Mouse (Mus musculus): Measurements from ENCODE around the gene Yars. TPM values are rescaled to one million over a fixed set of nuclear protein-coding genes. Genes with fewer than 3 reads are reported as not detected.

Gene Yars
- polyA plus RNA-seq, 1 experiment from 2014 or later: 92.2 TPM

- DNase-seq: no peak
- H3K4me1 ChIP-seq (ENCODE audit: insufficient read depth): peaks cover 24% of the 10 kb centered on the region
- TF ChIP-seq CTCF (IDR thresholded peaks at IDR 0.05; ENCODE audit: low read depth): no peak
- no peak overlapping the region for H3K27ac ChIP-seq (ENCODE audit: low read depth)
- ATAC-seq (ENCODE audit: insufficient read depth): no peak
- peak overlapping the region; percentile 11 for H3K4me3 ChIP-seq (ENCODE audit: low read depth, low read length)
- no peaks in the 10 kb centered on the region for H3K9me3 ChIP-seq (ENCODE audit: low read depth, low read length)
- peak overlapping the region; percentile 34 for H3K9ac ChIP-seq
- H3K4me2 ChIP-seq: peak overlapping the region; percentile 51
- 15% methylated on average over 22 of the region's 22 CpGs for WGBS
- H3K27me3 ChIP-seq (ENCODE audit: insufficient read depth, low read length): peaks cover 14% of the 10 kb centered on the region
- peaks cover 12% of the 10 kb centered on the region; the same call in 1 of the 2 replicates for H3K36me3 ChIP-seq (ENCODE audit: insufficient read depth)
Measured at GRCm38 (mm10) chr4:129227170-129227984, 37.8 kb downstream of the Yars start.

- peaks cover 27% of the 10 kb centered on the region for H3K4me1 ChIP-seq (ENCODE audit: insufficient read depth)
Measured at GRCm38 (mm10) chr4:129227985-129228381, 38.4 kb downstream of the Yars start.

DNA sequence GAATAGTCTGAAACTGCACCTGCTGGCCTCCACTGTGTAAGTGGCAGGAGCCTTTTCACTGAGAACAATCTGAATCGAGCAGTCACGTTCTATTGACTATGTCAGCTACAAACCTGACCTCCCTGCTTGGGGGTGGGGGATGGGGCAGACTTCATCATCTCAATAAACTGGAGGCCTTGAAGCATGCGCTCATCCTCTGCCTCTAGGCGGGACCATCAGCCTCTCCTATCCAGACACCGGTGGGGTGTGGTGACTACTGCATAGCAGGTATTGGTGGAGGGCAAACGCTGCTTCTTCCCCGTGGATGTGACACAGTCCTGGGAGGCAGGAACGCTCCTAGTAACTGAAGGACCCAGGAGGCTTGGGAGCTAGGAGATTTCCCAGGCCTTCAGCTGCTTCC lies 41.4 kb downstream of the Yars start:
- Histone ChIP-seq H3K27me3 (ENCODE audit: insufficient read depth, low read length) (peaks cover 10% of the 10 kb centered on the region), H3K9me3 (ENCODE audit: low read depth, low read length) (no peaks in the 10 kb centered on the region), H3K4me2 (no peak overlapping the region), H3K9ac (no peak overlapping the region), H3K36me3 (ENCODE audit: insufficient read depth) (no peaks in the 10 kb centered on the region), H3K4me1 (ENCODE audit: insufficient read depth) (peaks cover 35% of the 10 kb centered on the region), H3K4me3 (ENCODE audit: low read depth, low read length) (no peak overlapping the region), H3K27ac (ENCODE audit: low read depth) (no peak overlapping the region)
- DNase-seq (no peak), ATAC-seq (ENCODE audit: insufficient read depth) (no peak)
- 62% methylated on average over 8 of the region's 8 CpGs for WGBS
- TF ChIP-seq CTCF (IDR thresholded peaks at IDR 0.05; ENCODE audit: low read depth): no peak

More at GRCm38 (mm10) chr4:129227985-129228381, 38.4 kb downstream of the Yars start:
- TF ChIP-seq CTCF (IDR thresholded peaks at IDR 0.05; ENCODE audit: low read depth): no peak
- ATAC-seq (ENCODE audit: insufficient read depth): no peak
- 0 out of 2 replicates have a peak, but pooled peaks cover 6% of the 10 kb centered on the region for H3K36me3 ChIP-seq (ENCODE audit: insufficient read depth)
- WGBS: 27% methylated on average over 8 of the region's 8 CpGs
- 0 out of 2 replicates have a peak overlapping the region, but pooled peaks have one; percentile 11 for H3K4me3 ChIP-seq (ENCODE audit: low read depth, low read length)
- peak overlapping the region; percentile 51 for H3K4me2 ChIP-seq
- no peaks in the 10 kb centered on the region for H3K9me3 ChIP-seq (ENCODE audit: low read depth, low read length)
- no peak for DNase-seq
- no peak overlapping the region for H3K27ac ChIP-seq (ENCODE audit: low read depth)
- peak overlapping the region; percentile 34; the same call in 1 of the 2 replicates for H3K9ac ChIP-seq
- peaks cover 10% of the 10 kb centered on the region for H3K27me3 ChIP-seq (ENCODE audit: insufficient read depth, low read length)

DNA sequence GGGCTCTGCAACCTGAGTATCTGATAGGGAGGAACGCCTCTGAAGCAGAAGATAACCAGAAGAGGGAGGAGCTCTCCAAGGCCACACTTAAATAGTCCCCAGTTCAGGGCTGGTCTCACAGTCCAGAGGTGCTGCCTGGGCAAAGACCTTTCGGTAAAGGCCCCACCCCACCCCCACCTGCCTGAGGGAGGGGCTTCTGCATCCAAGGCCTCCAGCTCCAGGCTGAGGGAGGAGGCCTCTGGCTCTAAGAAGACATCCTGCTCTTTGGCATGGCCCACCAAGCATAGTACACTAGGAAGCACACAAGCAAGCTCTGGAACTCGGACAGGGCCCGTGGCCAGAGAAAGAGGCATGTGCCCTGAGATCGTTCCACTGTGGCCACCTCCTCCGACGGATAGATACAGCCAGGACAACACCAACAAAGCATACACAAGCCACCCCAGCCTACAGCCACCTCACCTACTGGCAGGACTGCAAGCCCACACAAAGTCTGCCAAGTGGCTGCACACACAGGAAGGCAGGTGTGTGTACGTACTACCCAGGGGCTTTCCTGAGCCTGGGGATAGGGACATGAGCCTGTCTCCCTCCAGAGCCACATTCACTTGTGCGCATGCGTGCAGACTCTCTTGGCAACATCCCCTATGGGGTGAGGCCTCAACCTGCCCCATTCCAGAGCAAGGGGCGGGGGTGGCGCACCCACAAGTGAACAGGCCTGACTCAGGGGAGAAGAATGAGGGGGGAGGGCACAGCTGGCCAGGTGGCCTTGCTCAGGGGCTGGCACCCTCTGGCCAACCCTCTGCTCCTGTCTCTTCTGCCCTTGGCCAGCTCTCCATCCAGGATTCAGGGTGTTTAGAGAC lies 42.3 kb downstream of the Yars start:
- H3K4me1 ChIP-seq (ENCODE audit: insufficient read depth): peaks cover 30% of the 10 kb centered on the region
- ATAC-seq (ENCODE audit: insufficient read depth) (no peak; the same call in 1 of the 2 replicates), DNase-seq (peak; percentile 51)
- no peak for TF ChIP-seq CTCF (IDR thresholded peaks at IDR 0.05; ENCODE audit: low read depth)
- peak overlapping the region; percentile 18; the same call in 1 of the 2 replicates for H3K4me2 ChIP-seq
- peak overlapping the region; percentile 33; the same call in 1 of the 2 replicates for H3K27ac ChIP-seq (ENCODE audit: low read depth)
- WGBS: 55% methylated on average over 12 of the region's 12 CpGs
- H3K4me3 ChIP-seq (ENCODE audit: low read depth, low read length): no peak overlapping the region
- peaks cover 10% of the 10 kb centered on the region for H3K27me3 ChIP-seq (ENCODE audit: insufficient read depth, low read length)
- H3K9me3 ChIP-seq (ENCODE audit: low read depth, low read length): no peaks in the 10 kb centered on the region
- H3K36me3 ChIP-seq (ENCODE audit: insufficient read depth): no peaks in the 10 kb centered on the region
- H3K9ac ChIP-seq: no peak overlapping the region

GRCm38 (mm10) chr4:129232561-129233360 lies 43.2 kb downstream of the Yars start:
- Histone ChIP-seq H3K4me3 (ENCODE audit: low read depth, low read length) (no peak overlapping the region), H3K4me1 (ENCODE audit: insufficient read depth) (peaks cover 26% of the 10 kb centered on the region), H3K9me3 (ENCODE audit: low read depth, low read length) (no peaks in the 10 kb centered on the region), H3K9ac (peak overlapping the region; percentile 0; the same call in 1 of the 2 replicates), H3K4me2 (peak overlapping the region; percentile 18; the same call in 1 of the 2 replicates), H3K27ac (ENCODE audit: low read depth) (peak overlapping the region; percentile 33; the same call in 1 of the 2 replicates), H3K36me3 (ENCODE audit: insufficient read depth) (no peaks in the 10 kb centered on the region), H3K27me3 (ENCODE audit: insufficient read depth, low read length) (0 out of 2 replicates have a peak, but pooled peaks cover 3% of the 10 kb centered on the region)
- 61% methylated on average over 9 of the region's 9 CpGs for WGBS
- no peak for TF ChIP-seq CTCF (IDR thresholded peaks at IDR 0.05; ENCODE audit: low read depth)
- DNase-seq (no peak), ATAC-seq (ENCODE audit: insufficient read depth) (no peak)

DNA sequence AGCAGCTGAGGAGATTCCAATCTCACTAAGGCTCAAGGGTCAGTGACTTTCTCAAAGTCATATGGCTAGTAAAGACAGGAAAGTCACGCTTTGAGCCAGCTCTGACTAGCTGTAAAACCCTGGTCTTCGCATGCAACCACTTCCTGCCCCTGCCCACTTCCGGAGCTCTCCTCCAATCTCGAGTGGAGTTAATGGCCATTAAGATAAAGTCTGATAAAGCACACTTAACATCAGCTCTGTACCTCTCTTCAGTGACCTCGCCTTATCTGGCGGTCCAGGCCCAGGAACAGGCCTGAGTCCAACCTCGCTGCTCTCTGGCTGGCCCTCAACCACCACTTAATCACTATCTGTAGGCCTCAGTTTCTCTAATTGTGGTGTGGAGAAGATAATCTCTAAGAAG lies 44.9 kb downstream of the Yars start:
- Histone ChIP-seq H3K27ac (ENCODE audit: low read depth) (no peak overlapping the region), H3K36me3 (ENCODE audit: insufficient read depth) (no peaks in the 10 kb centered on the region), H3K27me3 (ENCODE audit: insufficient read depth, low read length) (0 out of 2 replicates have a peak, but pooled peaks cover 3% of the 10 kb centered on the region), H3K4me1 (ENCODE audit: insufficient read depth) (peaks cover 26% of the 10 kb centered on the region), H3K9ac (no peak overlapping the region), H3K4me3 (ENCODE audit: low read depth, low read length) (no peak overlapping the region), H3K9me3 (ENCODE audit: low read depth, low read length) (no peaks in the 10 kb centered on the region), H3K4me2 (no peak overlapping the region)
- ATAC-seq (ENCODE audit: insufficient read depth) (no peak), DNase-seq (peak; percentile 56)
- 30% methylated on average over 7 of the region's 7 CpGs for WGBS
- no peak for TF ChIP-seq CTCF (IDR thresholded peaks at IDR 0.05; ENCODE audit: low read depth)
